Mouse (Mus musculus): ENCODE data around the gene Gzmc. TPM values are rescaled to one million over a fixed set of nuclear protein-coding genes. Genes with fewer than 3 reads are reported as not detected.
"Not testable (repeated sequence)": the region's sequence is repeated elsewhere in the genome, so short reads cannot be mapped to it uniquely, and the experiment has no call there.

Gzmc gene
- total RNA-seq (2021), result not detected

- intact Hi-C loops (cut with DNase I), result no loop called here
- DNase-seq (ENCODE audit: low spot score), result no peak
Observed at GRCm38 (mm10) chr14:56234556-56234955, at the start of gene Gzmc. Gene Gzmc (minus strand): TSS chr14:56234656.

GRCm38 (mm10) chr14:56283816-56284215, 49.4 kb upstream of the Gzmc start:
- intact Hi-C loops (cut with DNase I), result no loop called here
- DNase-seq (ENCODE audit: low spot score), result no peak

- DNase-seq (ENCODE audit: low spot score), result no peak
- intact Hi-C loops (cut with DNase I), result no loop called here
Observed at GRCm38 (mm10) chr14:56281090-56281489, 46.6 kb upstream of the Gzmc start.

- intact Hi-C loops (cut with DNase I); DNase-seq (ENCODE audit: low spot score): not testable (repeated sequence)
Observed at GRCm38 (mm10) chr14:56278691-56279090, 44.2 kb upstream of the Gzmc start.

- DNase-seq (ENCODE audit: low spot score); intact Hi-C loops (cut with DNase I): not testable (repeated sequence)
Observed at GRCm38 (mm10) chr14:56276096-56276495, 41.6 kb upstream of the Gzmc start.

- no peak for DNase-seq (ENCODE audit: low spot score)
- intact Hi-C loops (cut with DNase I), result no loop called here
Observed at GRCm38 (mm10) chr14:56266109-56266508, 31.7 kb upstream of the Gzmc start.

GRCm38 (mm10) chr14:56262153-56262552, 27.7 kb upstream of the Gzmc start, which contains the start of gene Gzmb:
Gene Gzmb (minus strand): TSS chr14:56262260.
- DNase-seq (ENCODE audit: low spot score), result no peak
- intact Hi-C loops (cut with DNase I), result no loop called here

GRCm38 (mm10) chr14:56240409-56240808, 6.0 kb upstream of the Gzmc start:
- intact Hi-C loops (cut with DNase I), result no loop called here

GRCm38 (mm10) chr14:56211317-56211716, 23.1 kb downstream of the Gzmc start, which contains the start of gene Gzmf:
Gene Gzmf (minus strand): TSS chr14:56211417.
- intact Hi-C loops (cut with DNase I), result no loop called here
- DNase-seq (ENCODE audit: low spot score), result no peak

More at GRCm38 (mm10) chr14:56240409-56240808, 6.0 kb upstream of the Gzmc start:
- no peak for DNase-seq (ENCODE audit: low spot score)

- intact Hi-C loops (cut with DNase I), result loop anchor here (10.0 kb wide), 1 partner anchor 189 kb away; no protein-coding TSS in a partner anchor
- no peak for DNase-seq (ENCODE audit: low spot score)
Observed at GRCm38 (mm10) chr14:56205613-56206012, 28.8 kb downstream of the Gzmc start.

GRCm38 (mm10) chr14:56205021-56205420, 29.4 kb downstream of the Gzmc start:
- intact Hi-C loops (cut with DNase I), result loop anchor here (10.0 kb wide), 1 partner anchor 190 kb away; no protein-coding TSS in a partner anchor

GRCm38 (mm10) chr14:56203975-56204374, 30.5 kb downstream of the Gzmc start:
- no peak for DNase-seq (ENCODE audit: low spot score)
- intact Hi-C loops (cut with DNase I), result loop anchor here (5.0 to 10.0 kb wide), 2 partner anchors 98 to 191 kb away; no protein-coding TSS in a partner anchor

More at GRCm38 (mm10) chr14:56205021-56205420, 29.4 kb downstream of the Gzmc start:
- not testable (repeated sequence) for DNase-seq (ENCODE audit: low spot score)

- intact Hi-C loops (cut with DNase I), result no loop called here
- DNase-seq (ENCODE audit: low spot score), result no peak
Observed at GRCm38 (mm10) chr14:56186946-56187345, 47.5 kb downstream of the Gzmc start.

GRCm38 (mm10) chr14:56186521-56186920, 47.9 kb downstream of the Gzmc start:
- no peak for DNase-seq (ENCODE audit: low spot score)
- intact Hi-C loops (cut with DNase I), result no loop called here

Other genes with a start within 250 kb of the Gzmc start
- not detected for gene Mcpt1, start 216.7 kb downstream of the Gzmc start, total RNA-seq (2021)
- not detected for gene Mcpt9, start 204.2 kb downstream of the Gzmc start, total RNA-seq (2021)
- gene Mcpt2, start 192.6 kb downstream of the Gzmc start, total RNA-seq (2021), result not detected
- gene Mcpt4, start 172.3 kb downstream of the Gzmc start, total RNA-seq (2021), result 1 to 10 TPM; 1.4 to 1.9 TPM
- not detected for gene Mcpt8, start 149.4 kb downstream of the Gzmc start, total RNA-seq (2021)
- gene Ctsg, start 132.1 kb downstream of the Gzmc start, total RNA-seq (2021), result not detected
- not detected for gene Gzme, start 114.0 kb downstream of the Gzmc start, total RNA-seq (2021)
- not detected for gene Gzmd, start 102.0 kb downstream of the Gzmc start, total RNA-seq (2021)
- not detected for gene Gzmg, start 75.1 kb downstream of the Gzmc start, total RNA-seq (2021)
- gene Gzmn, start 60.1 kb downstream of the Gzmc start, total RNA-seq (2021), result not detected
- gene Gzmf, start 23.2 kb downstream of the Gzmc start, total RNA-seq (2021), result not detected
- not detected for gene Gzmb, start 27.6 kb upstream of the Gzmc start, total RNA-seq (2021)
- not detected for gene Atp12a, start 130.4 kb upstream of the Gzmc start, total RNA-seq (2021)
- under 1 TPM; 0.29 to 0.36 TPM for gene Rnf17, start 167.9 kb upstream of the Gzmc start, total RNA-seq (2021)

Data from heart, postnatal 25 days (tissue).